Mouse (Mus musculus) gastrocnemius, adult 18-20 months (tissue): ENCODE data around the gene Ddias. TPM values are rescaled to one million over a fixed set of nuclear protein-coding genes. Genes with fewer than 3 reads are reported as not detected.

Experiments
- DNase-seq: peaks from one replicate; pipeline ENCODE4 v3.0.0; 2021; ENCODE audit warnings: low spot score
- total RNA-seq, 2 experiments: library from RNA; stranded (reverse); gene quantifications; 2 replicates each; pipeline ENCODE4 v1.2.3; 2021

Gene Ddias
- total RNA-seq, 2 experiments from 2014 or later = 0.07 TPM; not detected in 1

DNA sequence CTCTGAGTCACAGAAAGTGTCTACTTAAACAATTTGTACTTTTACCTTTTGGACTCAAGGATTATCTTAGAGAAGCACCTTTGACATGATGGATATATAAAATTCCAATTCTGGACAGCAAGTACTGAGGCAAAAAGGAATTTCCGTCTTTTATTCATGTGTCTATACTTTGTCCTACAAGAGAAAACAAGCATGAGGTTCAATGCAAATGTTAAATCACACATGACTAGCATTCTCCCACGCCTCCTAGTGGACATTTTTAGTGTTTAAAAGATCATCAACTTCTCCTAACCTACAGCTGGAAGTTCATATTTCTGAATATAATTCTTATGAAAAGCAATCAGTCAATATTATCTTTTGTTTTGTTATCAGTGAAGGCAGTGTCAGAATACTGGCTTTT is 7.5 kb downstream of the Ddias start:
- DNase-seq = peak; percentile 14

DNA sequence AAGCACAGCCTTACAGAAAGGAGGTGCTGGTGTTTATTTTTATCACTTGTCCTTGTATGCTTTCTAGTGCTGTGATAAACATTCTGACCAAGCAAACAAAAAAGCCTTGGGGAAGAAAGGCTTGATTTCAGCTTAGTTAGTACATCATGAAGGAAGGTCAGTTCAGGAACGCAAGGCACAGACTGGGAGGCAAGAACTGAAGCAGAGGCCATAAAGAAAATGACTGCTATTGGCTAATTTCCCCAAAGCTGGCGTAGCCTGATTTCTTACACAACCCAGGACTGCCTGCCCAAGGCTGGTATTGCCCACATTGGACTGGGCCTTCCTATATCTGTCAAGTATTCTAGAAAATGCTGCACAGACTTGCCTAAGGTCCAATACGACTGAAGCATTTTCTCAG is 25.8 kb downstream of the Ddias start:
- no peak for DNase-seq

DNA sequence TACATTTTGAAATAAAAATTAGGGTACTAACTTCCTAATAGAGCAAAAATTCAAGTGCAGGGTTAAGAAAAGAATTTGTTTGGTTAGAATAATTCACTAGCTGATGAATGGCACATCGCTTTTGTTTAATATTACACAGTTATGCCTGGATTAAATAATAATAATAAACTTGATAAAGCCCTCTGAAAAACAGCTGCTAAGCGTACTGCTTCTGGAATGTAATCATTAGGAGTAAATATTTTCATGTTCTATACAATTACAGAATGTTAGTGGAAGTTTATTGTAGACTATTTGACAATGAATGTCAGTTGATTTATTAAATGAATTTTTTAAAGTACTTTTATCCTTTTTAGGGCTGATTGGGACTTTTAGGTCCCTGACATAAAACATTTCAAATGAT is 31.8 kb downstream of the Ddias start:
- DNase-seq = no peak

DNA sequence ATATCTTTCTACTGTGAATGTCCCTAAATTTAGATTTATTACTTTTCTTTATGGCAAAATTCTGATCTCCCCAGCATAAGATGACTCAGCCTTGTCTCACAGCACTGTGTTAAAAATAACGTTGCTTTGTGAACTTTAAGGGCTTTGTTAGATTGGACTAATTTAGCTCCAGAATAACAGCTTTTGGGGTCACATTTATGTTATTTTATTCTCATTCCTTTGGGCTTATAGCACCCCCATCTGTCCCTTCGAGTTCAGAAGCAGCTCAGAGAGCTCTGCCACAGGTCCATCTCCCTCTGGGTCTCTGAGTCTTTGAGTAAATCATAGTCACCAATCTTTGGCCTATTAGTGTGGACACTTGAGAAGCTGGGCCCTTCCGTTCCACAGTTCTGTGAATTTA is 36.1 kb downstream of the Ddias start:
- no peak for DNase-seq

DNA sequence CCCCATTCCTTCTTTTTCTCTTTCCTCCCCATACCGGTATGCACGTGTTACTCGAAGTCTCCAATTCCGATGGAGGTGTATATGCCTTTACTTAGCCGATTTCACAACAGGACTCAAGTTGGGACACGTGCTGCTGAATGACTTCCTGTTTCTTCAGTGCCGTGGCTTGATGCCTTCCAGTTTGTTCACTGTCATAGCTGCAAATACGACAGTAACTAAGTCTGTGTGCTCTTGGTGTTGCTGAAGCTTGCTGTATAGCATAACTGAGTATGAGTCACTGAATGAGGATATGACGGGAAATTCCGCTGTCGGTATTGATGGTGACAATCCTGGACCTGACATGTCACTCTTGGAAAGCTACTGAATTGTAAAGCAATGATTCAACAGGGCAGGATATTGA is 36.8 kb downstream of the Ddias start:
- DNase-seq = no peak

DNA sequence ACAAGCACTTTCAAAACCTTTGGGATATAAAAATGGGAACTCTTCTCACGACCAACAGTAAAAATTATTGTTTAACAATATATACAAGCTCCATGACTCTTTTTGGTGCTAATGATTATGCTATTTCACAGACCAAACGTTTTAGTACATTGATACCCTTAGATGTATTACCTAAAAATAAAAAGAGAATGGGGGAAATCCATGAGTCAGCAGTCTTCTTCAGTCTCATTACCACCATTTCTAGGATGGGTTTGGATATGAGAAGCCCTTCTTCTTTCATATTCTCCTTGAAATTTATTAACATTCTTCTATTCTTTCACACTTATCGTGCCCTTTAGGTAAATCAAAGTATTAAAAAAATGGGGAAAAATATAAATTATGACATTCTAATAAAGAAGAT is 37.6 kb downstream of the Ddias start:
- DNase-seq = no peak

DNA sequence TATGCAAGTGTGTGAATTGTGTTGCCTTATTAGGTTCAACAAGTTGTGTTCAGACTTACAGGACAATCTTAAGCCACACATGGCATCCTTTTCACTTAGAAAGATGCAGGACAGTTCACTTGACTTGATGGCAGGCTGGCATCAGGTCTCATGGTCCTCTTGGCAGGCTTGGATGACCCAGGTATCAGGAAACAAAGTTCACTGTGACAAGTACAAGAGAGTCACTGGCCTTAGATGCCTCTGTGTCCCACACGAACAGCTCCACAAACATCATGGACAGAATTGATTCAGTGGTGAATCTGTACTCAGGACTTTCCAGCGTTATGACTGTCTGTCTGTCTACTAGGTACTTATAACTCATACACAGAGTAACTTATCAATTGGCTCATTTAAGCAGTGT is 39.7 kb downstream of the Ddias start:
- no peak for DNase-seq

DNA sequence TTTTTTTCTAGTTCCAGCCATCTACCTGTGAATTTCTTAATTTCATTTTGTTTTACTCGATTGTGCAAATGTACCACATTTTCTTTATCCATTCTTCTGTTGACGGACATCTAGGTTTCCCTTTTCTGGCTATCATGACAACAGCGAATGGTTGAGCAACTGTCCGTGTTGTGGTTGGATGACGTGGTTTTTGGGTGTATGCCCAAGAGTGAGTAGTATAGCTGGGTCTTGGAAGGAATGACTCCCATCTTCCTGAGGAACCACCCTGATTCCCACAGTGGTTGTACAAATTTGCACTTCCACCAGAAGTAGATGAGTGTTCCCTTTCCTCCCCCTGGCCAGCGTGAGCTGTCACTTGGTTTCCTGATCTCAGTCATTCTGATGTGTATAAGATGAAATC is 41.7 kb downstream of the Ddias start:
- DNase-seq = no peak

DNA sequence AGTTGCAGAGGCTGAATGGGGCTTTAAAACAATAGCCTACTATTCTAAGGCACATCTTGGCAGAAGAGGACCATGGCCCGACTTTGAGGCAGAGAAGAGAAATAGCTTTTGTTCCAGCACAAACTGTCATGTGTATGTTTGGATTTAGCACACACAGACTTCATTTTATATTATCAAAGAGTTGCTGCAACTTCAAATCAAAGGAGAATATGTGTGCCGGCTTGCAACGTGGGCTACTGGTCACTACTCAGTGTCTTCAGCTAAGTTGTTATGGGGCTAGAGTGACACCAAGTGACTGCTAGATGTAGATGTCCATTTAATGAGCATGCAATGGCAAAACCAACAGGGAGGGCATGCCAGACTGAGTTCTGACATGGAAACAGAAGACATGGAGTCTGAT is 46.1 kb downstream of the Ddias start:
- peak; percentile 31 for DNase-seq

DNA sequence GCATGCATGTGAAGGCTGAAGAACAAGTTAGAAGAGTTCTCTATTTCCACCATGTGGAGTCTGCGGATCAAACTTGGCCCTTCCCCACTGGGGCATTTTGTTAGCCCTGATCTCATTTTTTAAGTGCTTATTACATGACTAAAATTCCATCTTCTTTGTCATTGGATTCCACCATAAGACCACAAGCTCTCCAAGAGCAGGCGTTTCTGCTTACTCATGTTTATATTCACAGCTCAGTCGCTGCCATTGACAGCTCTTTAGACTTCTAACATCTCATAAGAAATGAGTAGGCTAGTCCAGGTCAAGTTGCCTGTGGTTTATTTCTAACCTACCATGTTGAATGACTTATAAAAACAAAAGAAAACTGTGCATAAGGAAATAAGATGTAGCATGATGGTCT is 47.8 kb downstream of the Ddias start:
- no peak for DNase-seq

DNA sequence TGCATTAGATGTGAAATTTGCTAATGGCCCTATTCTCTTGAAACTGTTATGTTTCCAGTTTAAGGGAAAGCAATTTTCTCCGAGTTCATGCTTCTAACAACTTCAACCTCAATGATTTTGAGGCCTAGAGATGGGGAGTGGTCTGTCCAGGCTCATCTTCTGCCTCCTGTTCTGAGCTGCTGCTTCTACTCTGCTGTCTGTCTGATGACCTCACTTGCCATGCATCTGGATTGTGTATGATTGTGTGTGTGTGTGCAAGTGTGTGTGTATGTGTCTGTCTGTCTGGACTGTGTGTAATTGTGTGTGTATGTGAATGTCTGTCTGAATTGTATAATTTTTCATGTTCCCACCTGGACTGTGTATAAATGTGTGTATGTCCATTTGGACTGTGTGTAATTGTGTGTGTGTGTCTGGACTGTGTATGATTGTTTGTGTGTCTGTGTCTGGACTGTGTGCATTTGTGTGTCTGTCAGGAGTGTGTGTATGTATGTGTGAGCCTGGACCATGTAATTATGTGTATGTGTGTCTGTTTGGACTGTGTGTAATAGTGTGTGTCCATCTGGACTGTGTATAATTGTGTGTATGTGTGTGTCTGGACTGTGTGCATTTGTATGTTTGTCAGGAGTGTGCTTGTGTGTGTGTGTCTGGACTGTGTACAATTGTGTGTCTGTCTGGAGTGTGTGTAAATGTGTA is 51.5 kb downstream of the Ddias start:
- no peak for DNase-seq

DNA sequence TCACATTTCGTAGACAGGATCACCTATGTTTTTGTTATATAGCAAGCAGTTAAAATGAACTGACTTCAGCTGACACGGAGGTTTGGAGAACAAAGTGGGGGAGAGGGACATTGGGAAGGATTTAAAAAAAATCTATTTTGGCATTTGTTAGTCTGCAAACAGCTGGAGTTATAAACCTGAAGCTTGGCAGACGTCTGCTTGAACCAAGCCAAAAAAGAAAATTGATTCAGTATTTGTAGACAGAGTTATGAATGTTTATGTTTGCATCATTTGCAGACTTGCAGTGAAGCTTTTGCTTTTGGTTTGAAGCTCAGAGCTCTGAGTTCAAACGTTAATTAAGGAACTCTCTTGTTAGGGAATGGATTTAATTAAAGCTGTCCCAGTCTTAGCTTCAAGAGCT is 52.2 kb downstream of the Ddias start:
- DNase-seq = peak; percentile 33

DNA sequence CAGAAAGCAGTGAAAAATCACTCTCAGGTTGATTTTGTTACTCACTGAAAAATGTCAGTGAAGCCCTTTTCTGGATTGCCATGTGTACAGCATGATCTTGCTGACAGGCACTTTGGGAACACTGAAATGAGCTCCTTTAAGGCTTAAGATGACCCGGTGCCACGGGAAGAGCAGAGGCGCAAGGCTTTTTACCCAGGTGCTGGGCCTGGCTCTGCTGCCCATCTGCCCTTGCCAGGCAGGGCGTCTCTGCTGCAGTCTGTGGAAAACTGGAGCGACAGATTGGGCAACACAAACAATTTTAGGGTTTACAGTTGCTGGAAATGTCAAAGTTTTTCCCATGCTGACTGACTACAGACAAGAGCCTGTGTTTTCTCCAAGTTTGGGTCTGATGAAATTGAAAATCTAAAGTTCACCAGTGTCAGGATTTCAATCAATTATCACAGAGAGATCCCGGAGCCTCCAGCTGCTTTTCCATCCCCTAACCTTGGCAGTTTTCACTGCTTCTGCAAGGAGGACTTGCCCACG is 53.0 kb downstream of the Ddias start:
- no peak for DNase-seq

DNA sequence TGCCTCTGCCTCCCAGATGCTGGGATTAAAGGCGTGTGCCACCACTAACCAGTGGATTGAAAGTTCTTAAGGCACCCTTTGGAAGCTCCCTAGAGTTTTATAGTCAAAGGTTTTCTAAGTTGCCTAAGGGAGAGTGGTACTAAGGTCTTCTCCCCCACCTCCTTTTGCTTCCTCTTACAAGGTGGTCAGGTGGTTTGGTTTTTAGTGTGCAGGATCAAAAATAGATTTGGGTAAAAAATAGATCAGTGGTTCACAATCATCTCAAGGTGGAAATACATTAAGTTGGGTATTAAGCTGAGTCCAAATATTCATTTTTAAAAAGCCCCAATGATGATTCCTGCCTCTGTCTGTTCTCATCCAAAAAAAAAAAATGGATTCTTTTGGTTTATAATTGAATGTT is 53.6 kb downstream of the Ddias start:
- no peak for DNase-seq

DNA sequence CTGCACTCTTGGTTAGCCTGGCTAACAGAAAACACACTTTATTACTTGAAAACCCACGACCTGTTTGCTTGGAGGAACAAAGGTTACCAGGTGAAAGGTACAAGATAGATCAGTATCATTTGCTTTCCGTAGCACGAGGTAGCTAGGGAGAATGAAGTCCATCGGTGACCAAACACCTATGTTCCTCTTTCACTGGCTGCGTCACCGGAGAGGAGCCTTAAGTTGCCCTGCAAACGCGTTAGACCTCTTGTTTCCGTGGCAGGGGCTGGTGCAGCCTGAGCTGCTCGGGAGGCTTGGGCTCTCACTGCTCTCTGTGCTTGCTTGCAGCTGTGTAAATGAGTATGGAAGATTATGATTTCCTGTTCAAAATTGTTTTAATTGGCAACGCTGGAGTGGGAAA is 54.4 kb downstream of the Ddias start:
- no peak for DNase-seq

DNA sequence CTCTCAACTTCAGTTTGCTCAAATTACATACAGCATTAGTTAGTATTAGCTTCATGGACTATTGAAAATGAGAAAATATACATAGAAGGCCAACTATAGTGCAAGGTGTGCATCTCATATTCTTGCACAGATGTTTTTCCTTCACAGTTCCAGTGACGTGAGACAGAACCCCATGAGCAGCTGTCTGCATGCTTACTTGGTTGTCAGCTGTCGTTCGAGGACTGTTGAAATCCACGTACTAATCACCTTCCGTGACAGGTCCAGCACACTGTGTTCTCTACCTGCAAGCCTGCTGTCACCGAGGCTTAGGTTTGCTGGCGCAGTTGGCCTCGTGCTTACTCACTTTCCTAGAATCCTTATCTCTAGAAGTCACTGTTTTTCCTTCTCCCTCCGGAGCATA is 56.2 kb downstream of the Ddias start:
- peak; percentile 16 for DNase-seq

DNA sequence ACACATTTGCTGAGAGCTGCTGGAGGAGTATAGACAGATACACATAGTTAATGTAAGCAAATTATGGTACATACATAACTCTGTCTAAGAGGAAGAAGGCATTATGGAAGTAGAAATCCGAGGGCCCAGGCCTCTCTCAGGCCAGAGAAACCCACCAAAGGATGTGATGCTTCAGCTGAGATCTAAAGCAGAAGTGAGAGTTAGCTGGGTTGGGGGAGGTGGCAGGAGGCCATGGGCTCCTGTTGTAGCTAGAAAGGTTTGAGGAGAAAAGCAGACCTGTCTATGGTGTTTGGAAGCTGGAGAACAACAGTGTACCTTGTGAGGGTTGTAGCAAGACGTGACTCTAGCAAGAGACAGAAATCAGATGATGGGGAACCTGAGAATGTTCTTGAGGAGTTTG is 56.8 kb downstream of the Ddias start:
- no peak for DNase-seq

DNA sequence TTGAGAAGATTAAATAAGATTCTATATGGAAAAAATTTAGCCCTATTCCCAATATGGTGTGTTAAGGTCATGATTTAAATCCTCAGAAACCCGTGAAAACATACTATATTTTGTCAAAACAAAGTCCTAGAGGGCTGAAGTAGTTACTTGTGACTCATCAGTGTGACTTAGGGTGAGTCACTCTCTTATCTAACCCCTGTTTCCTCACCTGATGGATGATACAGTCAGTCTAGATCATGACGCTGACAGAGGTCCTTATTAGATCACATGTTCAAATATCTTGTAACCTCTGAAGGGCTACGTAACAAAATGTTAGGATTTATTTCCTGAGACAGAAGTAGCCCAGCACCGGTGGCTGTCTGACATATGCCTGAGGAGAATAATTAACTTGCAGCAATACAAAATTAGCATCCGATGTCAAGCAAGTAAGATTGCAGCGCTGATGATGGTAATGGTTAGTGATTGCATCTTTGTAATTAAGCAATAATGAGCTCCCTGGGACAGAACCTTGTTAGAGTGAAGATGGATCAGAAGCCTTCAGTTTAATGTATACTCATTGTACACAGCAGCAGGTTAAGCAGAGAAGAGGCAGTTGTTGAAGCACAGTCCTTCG is 62.3 kb downstream of the Ddias start:
- DNase-seq = no peak

Other genes starting within 250 kb of the Ddias start
- gene Ankrd42, start 237.1 kb downstream of the Ddias start, total RNA-seq = under 1 TPM; 0.28 to 0.34 TPM
- gene Pcf11, start 204.3 kb downstream of the Ddias start, total RNA-seq = 10 to 100 TPM; 18.3 to 22.0 TPM
- 1 to 10 TPM; 5.4 to 8.5 TPM for gene Rab30, start 132.6 kb downstream of the Ddias start, total RNA-seq
- 1 to 10 TPM; 2.7 to 3.2 TPM for gene Prcp, start 223 bp upstream of the Ddias start, total RNA-seq
- under 1 TPM; 0.48 to 0.90 TPM for gene Fam181b, start 205.6 kb upstream of the Ddias start, total RNA-seq